Mouse (Mus musculus) layer of hippocampus, adult 8-10 months (tissue): ENCODE results near the gene 4930550C14Rik. TPM values are rescaled to one million over a fixed set of nuclear protein-coding genes. Genes with fewer than 3 reads are reported as not detected.

ENCODE experiments used
- DNase-seq, 2 experiments: peaks; one replicate each; pipeline ENCODE4 v3.0.0; 2022; ENCODE audit warnings: low spot score in 2 of 2
- total RNA-seq, 4 experiments: library from RNA; stranded (reverse); gene quantifications; 2 replicates each; pipeline ENCODE4 v1.2.4; 2022

4930550C14Rik gene
- under 1 TPM in 3 of 4 experiments, not detected in 1; 0.36 to 0.65 (median 0.39) TPM for total RNA-seq

GRCm38 (mm10) chr9:53402291-53402711 lies at the start of gene 4930550C14Rik:
TSS of gene 4930550C14Rik (plus strand) at chr9:53402325.
- no peak for DNase-seq

- DNase-seq: no peak
Measured at GRCm38 (mm10) chr9:53353161-53353560, 49.0 kb upstream of the 4930550C14Rik start.

- DNase-seq: no peak
Measured at GRCm38 (mm10) chr9:53356219-53357155, 45.6 kb upstream of the 4930550C14Rik start.

GRCm38 (mm10) chr9:53371339-53371738 lies 30.8 kb upstream of the 4930550C14Rik start:
- no peak for DNase-seq

- DNase-seq: no peak
Measured at GRCm38 (mm10) chr9:53375907-53376306, 26.2 kb upstream of the 4930550C14Rik start.

GRCm38 (mm10) chr9:53376820-53377219 lies 25.3 kb upstream of the 4930550C14Rik start:
- DNase-seq: no peak

GRCm38 (mm10) chr9:53377597-53377996 lies 24.5 kb upstream of the 4930550C14Rik start:
- no peak for DNase-seq

GRCm38 (mm10) chr9:53378171-53378570 lies 24.0 kb upstream of the 4930550C14Rik start:
- no peak for DNase-seq

GRCm38 (mm10) chr9:53380595-53380994 lies 21.5 kb upstream of the 4930550C14Rik start:
- DNase-seq: no peak

GRCm38 (mm10) chr9:53381113-53381615 lies 21.0 kb upstream of the 4930550C14Rik start:
- no peak for DNase-seq

- DNase-seq: peak; percentile 78 to 84
Measured at GRCm38 (mm10) chr9:53383951-53384866, 17.9 kb upstream of the 4930550C14Rik start, which contains the start of gene Kdelc2. TSS of gene Kdelc2 (plus strand) at chr9:53384025.

- DNase-seq: no peak
Measured at GRCm38 (mm10) chr9:53384873-53385272, 17.3 kb upstream of the 4930550C14Rik start.

GRCm38 (mm10) chr9:53387431-53387830 lies 14.7 kb upstream of the 4930550C14Rik start:
- no peak for DNase-seq

- no peak for DNase-seq
Measured at GRCm38 (mm10) chr9:53389109-53389508, 13.0 kb upstream of the 4930550C14Rik start.

GRCm38 (mm10) chr9:53390136-53390535 lies 12.0 kb upstream of the 4930550C14Rik start:
- DNase-seq: no peak

- no peak for DNase-seq
Measured at GRCm38 (mm10) chr9:53397685-53398387, 4.3 kb upstream of the 4930550C14Rik start.

- DNase-seq: peak in 1 of 2 experiments; percentile 36
Measured at GRCm38 (mm10) chr9:53398388-53398700, 3.8 kb upstream of the 4930550C14Rik start.

- peak; percentile 14 to 22 for DNase-seq
Measured at GRCm38 (mm10) chr9:53399537-53399936, 2.6 kb upstream of the 4930550C14Rik start.

GRCm38 (mm10) chr9:53400696-53401095 lies 1.4 kb upstream of the 4930550C14Rik start:
- no peak for DNase-seq

- no peak for DNase-seq
Measured at GRCm38 (mm10) chr9:53401146-53401545, 979 bp upstream of the 4930550C14Rik start.

- DNase-seq: no peak
Measured at GRCm38 (mm10) chr9:53402991-53403390, 866 bp downstream of the 4930550C14Rik start.
